Mouse (Mus musculus): Measurements from ENCODE around the gene Fam129a.

GRCm38 (mm10) chr1:151726358-151726757 is 155.4 kb downstream of the Fam129a start:
- no peak for TF ChIP-seq CTCF (conservative IDR thresholded peaks at IDR 0.05; ENCODE audit: low read length)
- TF ChIP-seq POU5F1 (IDR thresholded peaks at IDR 0.05; ENCODE audit: borderline replicate concordance, low read length), result no peak

Data from E14TG2a.4 (cell line).